Mouse (Mus musculus) embryonic facial prominence, embryonic 10.5 days (tissue): ENCODE data around the gene Dlk2. TPM values are rescaled to one million over a fixed set of nuclear protein-coding genes. Genes with fewer than 3 reads are reported as not detected.

Source experiments
- DNase-seq: peaks from one replicate; pipeline ENCODE4 v3.0.0-alpha.2; 2017; ENCODE audit warnings: low spot score
- H3K27ac ChIP-seq: fragments of 300-500 bp; sonication (generic); replicated peaks from 2 replicates; pipeline ENCODE4 v1.5.1; 2016; ENCODE audit warnings: mild to moderate bottlenecking
- H3K27me3 ChIP-seq: fragments of 300-500 bp; sonication (generic); replicated peaks from 2 replicates; pipeline ENCODE4 v1.6.1; 2016; ENCODE audit warnings: low read depth, mild to moderate bottlenecking; ENCODE audit not compliant: poor library complexity, severe bottlenecking
- H3K36me3 ChIP-seq: fragments of 300-500 bp; sonication (generic); replicated peaks from 2 replicates; pipeline ENCODE4 v1.6.1; 2016; ENCODE audit warnings: mild to moderate bottlenecking, moderate library complexity
- H3K4me1 ChIP-seq: fragments of 300-500 bp; sonication (generic); 2 replicates; pipeline ENCODE4 v1.6.1; 2016
- H3K4me3 ChIP-seq: fragments of 300-500 bp; sonication (generic); 2 replicates; pipeline ENCODE4 v1.5.1; 2016; ENCODE audit warnings: mild to moderate bottlenecking, moderate library complexity
- H3K9me3 ChIP-seq: fragments of 300-500 bp; sonication (generic); 2 replicates; pipeline ENCODE4 v1.6.1; 2016; ENCODE audit warnings: mild to moderate bottlenecking
- WGBS: fragments of 180-500 bp; shearing (Covaris S2); methylation state at CpG from one replicate; pipeline ENCODE4 v1.1.7; 2016; 5-methylcytosine and 5-hydroxymethylcytosine counted together
- polyA plus RNA-seq: library from polyadenylated mRNA; unstranded; fragments of >200 nt; fragmentation: Nextera tagmentation; extraction: Ambion mirVana; gene quantifications from 2 replicates; pipeline ENCODE4 v1.2.1, GENCODE M21; 2016

Gene Dlk2
- polyA plus RNA-seq, 1 experiment from 2014 or later: 2.0 TPM

- WGBS: 87% methylated on average over 9 of the region's 9 CpGs
- H3K27ac ChIP-seq: no peak overlapping the region
Measured at GRCm38 (mm10) chr17:46304184-46304583, 7.0 kb downstream of the Dlk2 start.

GRCm38 (mm10) chr17:46306956-46307355, 9.7 kb downstream of the Dlk2 start:
- DNase-seq: no peak
- H3K27me3 ChIP-seq: no peaks in the 10 kb centered on the region
- WGBS: 92% methylated on average over 15 of the region's 15 CpGs
- no peak overlapping the region for H3K4me3 ChIP-seq
- peaks cover 16% of the 10 kb centered on the region for H3K4me1 ChIP-seq
- H3K36me3 ChIP-seq: peaks cover 7% of the 10 kb centered on the region; the same call in 1 of the 2 replicates
- H3K9me3 ChIP-seq: no peaks in the 10 kb centered on the region
- H3K27ac ChIP-seq: no peak overlapping the region

More at GRCm38 (mm10) chr17:46304184-46304583, 7.0 kb downstream of the Dlk2 start:
- Histone ChIP-seq H3K4me3 (no peak overlapping the region), H3K9me3 (no peaks in the 10 kb centered on the region), H3K27me3 (peaks cover 20% of the 10 kb centered on the region), H3K36me3 (peaks cover 7% of the 10 kb centered on the region; the same call in 1 of the 2 replicates), H3K4me1 (peaks cover 14% of the 10 kb centered on the region)
- DNase-seq: no peak

DNA sequence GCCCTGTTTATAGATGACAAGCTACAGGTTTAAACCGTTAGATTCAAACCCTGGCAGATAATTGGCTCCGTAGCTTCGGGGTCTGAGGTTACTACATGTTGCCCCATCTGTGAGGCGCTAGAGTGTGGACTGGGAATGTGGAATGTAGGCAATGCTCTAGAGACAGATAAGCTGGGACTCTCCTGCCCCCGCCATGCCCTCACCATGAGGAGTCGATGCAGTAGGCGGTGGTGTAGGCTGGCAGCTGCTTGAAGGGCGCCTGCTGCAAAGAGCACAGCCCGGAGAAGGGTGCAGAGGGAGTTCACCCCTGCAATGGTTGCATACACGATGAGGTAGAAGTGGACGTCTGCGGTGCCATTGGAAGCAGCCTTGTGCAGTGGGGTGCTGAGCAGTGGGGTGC, 12.6 kb downstream of the Dlk2 start:
- Histone ChIP-seq H3K36me3 (0 out of 2 replicates have a peak, but pooled peaks cover 4% of the 10 kb centered on the region), H3K4me1 (peaks cover 4% of the 10 kb centered on the region; the same call in 1 of the 2 replicates), H3K27ac (no peak overlapping the region), H3K9me3 (no peaks in the 10 kb centered on the region), H3K27me3 (no peaks in the 10 kb centered on the region), H3K4me3 (no peak overlapping the region)
- WGBS: 79% methylated on average over 12 of the region's 12 CpGs
- no peak for DNase-seq

- no peaks in the 10 kb centered on the region for H3K27me3 ChIP-seq
- H3K9me3 ChIP-seq: no peaks in the 10 kb centered on the region
- H3K4me3 ChIP-seq: no peak overlapping the region
- peaks cover 4% of the 10 kb centered on the region; the same call in 1 of the 2 replicates for H3K4me1 ChIP-seq
- DNase-seq: no peak
- 87% methylated on average over 10 of the region's 10 CpGs for WGBS
- 0 out of 2 replicates have a peak, but pooled peaks cover 4% of the 10 kb centered on the region for H3K36me3 ChIP-seq
- no peak overlapping the region for H3K27ac ChIP-seq
Measured at GRCm38 (mm10) chr17:46310515-46310914, 13.3 kb downstream of the Dlk2 start.

GRCm38 (mm10) chr17:46313135-46313715, 16.0 kb downstream of the Dlk2 start:
- no peaks in the 10 kb centered on the region for H3K27me3 ChIP-seq
- H3K36me3 ChIP-seq: no peaks in the 10 kb centered on the region
- no peak for DNase-seq
- H3K27ac ChIP-seq: no peak overlapping the region
- no peak overlapping the region for H3K4me3 ChIP-seq
- no peaks in the 10 kb centered on the region for H3K9me3 ChIP-seq
- WGBS: 91% methylated on average over 9 of the region's 9 CpGs
- H3K4me1 ChIP-seq: peaks cover 4% of the 10 kb centered on the region; the same call in 1 of the 2 replicates

- Histone ChIP-seq H3K36me3 (peaks cover 7% of the 10 kb centered on the region), H3K4me3 (no peak overlapping the region), H3K4me1 (no peaks in the 10 kb centered on the region), H3K9me3 (no peaks in the 10 kb centered on the region), H3K27ac (no peak overlapping the region), H3K27me3 (no peaks in the 10 kb centered on the region)
- WGBS: 89% methylated on average over 10 of the region's 10 CpGs
- DNase-seq: no peak
Measured at GRCm38 (mm10) chr17:46315813-46316212, 18.6 kb downstream of the Dlk2 start.

- Histone ChIP-seq H3K27ac (no peak overlapping the region), H3K9me3 (0 out of 2 replicates have a peak, but pooled peaks cover 3% of the 10 kb centered on the region), H3K27me3 (no peaks in the 10 kb centered on the region), H3K4me1 (no peaks in the 10 kb centered on the region), H3K36me3 (peaks cover 41% of the 10 kb centered on the region), H3K4me3 (no peak overlapping the region)
- DNase-seq: no peak
- WGBS: 74% methylated on average over 6 of the region's 6 CpGs
Measured at GRCm38 (mm10) chr17:46320492-46320891, 23.3 kb downstream of the Dlk2 start.

DNA sequence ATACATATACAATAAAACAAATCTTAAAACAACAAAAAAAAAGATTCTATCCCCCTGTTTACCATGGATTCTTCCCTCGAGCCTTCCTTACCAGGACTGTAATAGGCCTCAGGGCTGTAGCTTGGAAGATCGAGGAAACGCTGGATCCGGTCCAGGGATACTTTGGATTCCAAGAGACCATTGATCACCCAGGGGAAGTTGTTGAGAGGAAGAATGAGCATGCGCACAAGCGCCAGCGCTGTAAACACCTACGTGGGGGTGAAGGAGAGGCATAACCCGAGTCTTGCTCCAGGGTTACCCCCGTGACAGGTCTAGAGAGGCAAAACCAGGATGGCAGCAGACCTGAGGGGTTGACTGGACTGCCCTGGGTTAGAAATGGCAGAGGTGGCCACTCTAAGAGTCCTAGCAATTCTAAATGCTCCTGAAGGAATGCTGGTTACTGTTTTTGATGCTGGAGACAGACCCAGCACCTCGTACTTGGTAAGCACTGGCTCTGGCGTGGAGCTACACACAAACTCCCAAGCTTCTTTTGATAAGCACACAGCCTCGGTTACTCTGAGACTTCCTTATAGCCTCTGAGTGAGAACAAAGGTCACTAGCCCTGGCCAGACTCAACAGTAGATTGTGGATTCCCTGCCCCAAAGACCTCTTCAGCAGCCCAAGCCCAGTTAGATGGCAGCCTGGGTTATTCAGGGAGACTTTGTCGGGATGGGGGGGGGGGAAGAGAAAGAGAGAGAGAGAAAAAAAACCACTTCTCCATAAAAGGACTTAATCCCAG, 25.0 kb downstream of the Dlk2 start:
- no peak for DNase-seq
- no peaks in the 10 kb centered on the region for H3K27me3 ChIP-seq
- no peak overlapping the region for H3K4me3 ChIP-seq
- no peak overlapping the region for H3K27ac ChIP-seq
- 91% methylated on average over 14 of the region's 14 CpGs for WGBS
- peaks cover 5% of the 10 kb centered on the region; the same call in 1 of the 2 replicates for H3K4me1 ChIP-seq
- 0 out of 2 replicates have a peak, but pooled peaks cover 3% of the 10 kb centered on the region for H3K9me3 ChIP-seq
- H3K36me3 ChIP-seq: peaks cover 41% of the 10 kb centered on the region

GRCm38 (mm10) chr17:46327413-46327905, 30.2 kb downstream of the Dlk2 start:
- Histone ChIP-seq H3K4me3 (peak overlapping the region; percentile 82), H3K4me1 (peaks cover 9% of the 10 kb centered on the region; the same call in 1 of the 2 replicates), H3K27ac (peak overlapping the region; percentile 88), H3K27me3 (no peaks in the 10 kb centered on the region), H3K36me3 (peaks cover 19% of the 10 kb centered on the region), H3K9me3 (no peaks in the 10 kb centered on the region)
- 5% methylated on average over 27 of the region's 27 CpGs for WGBS
- DNase-seq: no peak

DNA sequence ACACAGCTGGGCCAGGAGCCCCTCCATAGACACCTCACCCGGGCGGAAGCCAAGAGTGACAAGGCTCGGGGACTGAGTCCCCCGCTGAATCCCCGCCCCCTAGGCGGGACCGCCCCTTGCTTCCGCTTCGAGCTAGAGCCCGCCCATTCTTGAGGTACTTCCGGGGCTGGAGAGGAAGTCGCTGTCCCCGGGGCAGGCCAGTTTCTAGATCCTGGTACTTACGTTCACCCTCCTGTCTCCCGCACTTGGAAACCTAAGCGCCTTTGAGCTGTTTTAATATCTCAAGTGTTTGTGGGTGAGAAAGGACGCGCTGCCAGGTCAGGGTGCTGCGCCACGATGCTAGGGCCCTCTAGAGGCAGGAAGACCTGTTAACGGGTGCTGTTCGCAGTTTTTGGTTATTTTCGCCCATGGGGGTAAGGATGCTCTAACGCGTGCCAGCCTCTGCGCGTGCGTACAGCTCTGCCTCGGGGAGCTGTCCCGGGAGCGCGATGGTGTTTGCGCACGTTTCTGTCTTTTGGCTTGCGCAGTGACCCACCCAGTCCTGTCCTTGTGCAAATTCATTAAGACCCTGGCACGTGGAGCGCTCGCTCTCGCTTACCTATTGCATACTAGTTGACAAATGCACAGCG, 30.8 kb downstream of the Dlk2 start, which contains the start of gene Abcc10:
Gene Abcc10 (minus strand): TSS at position 447 of the 629 bp plus-strand sequence.
- under 1% methylated on average over 40 of the region's 40 CpGs for WGBS
- no peaks in the 10 kb centered on the region for H3K27me3 ChIP-seq
- H3K36me3 ChIP-seq: peaks cover 14% of the 10 kb centered on the region
- DNase-seq: peak; percentile 97
- peak within 1 kb of the TSS; percentile 88 for H3K27ac ChIP-seq
- H3K9me3 ChIP-seq: no peaks in the 10 kb centered on the region
- H3K4me1 ChIP-seq: peaks cover 9% of the 10 kb centered on the region; the same call in 1 of the 2 replicates
- peak within 1 kb of the TSS; percentile 82 for H3K4me3 ChIP-seq

DNA sequence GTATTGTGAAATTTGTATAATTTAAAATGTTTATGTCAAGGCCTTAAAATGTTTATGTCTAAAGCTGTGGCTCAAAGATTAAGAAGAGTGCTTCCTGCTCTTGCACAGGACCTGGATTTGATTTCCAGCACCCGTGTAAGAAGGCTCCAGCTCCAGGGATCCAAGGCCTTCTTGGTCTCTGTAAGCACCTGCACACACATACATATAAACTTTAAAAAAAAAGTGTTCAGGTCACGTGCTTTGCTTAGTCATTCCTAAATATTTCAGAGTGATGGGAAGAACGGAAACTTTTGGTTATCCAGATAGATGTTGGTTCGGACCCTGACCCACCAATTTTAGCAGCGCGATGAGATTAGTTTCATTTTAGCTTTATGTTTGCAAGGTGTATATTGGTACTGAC, 31.5 kb downstream of the Dlk2 start:
- Histone ChIP-seq H3K27ac (peak overlapping the region; percentile 88), H3K4me1 (peaks cover 9% of the 10 kb centered on the region; the same call in 1 of the 2 replicates)
- WGBS: 72% methylated on average over 6 of the region's 6 CpGs

GRCm38 (mm10) chr17:46336475-46336874, 39.3 kb downstream of the Dlk2 start:
- no peaks in the 10 kb centered on the region for H3K9me3 ChIP-seq
- no peaks in the 10 kb centered on the region for H3K36me3 ChIP-seq
- H3K4me3 ChIP-seq: no peak overlapping the region
- H3K27ac ChIP-seq: no peak overlapping the region
- no peaks in the 10 kb centered on the region for H3K4me1 ChIP-seq
- DNase-seq: no peak
- no peaks in the 10 kb centered on the region for H3K27me3 ChIP-seq
- 20% methylated on average over 5 of the region's 5 CpGs for WGBS

More for the DNA sequence above, 31.5 kb downstream of the Dlk2 start:
- DNase-seq: no peak
- H3K27me3 ChIP-seq: no peaks in the 10 kb centered on the region
- H3K4me3 ChIP-seq: peak overlapping the region; percentile 82
- peaks cover 7% of the 10 kb centered on the region for H3K36me3 ChIP-seq
- H3K9me3 ChIP-seq: no peaks in the 10 kb centered on the region
